Mouse (Mus musculus) heart, embryonic 16.5 days (tissue): ENCODE measurements at regions not wholly inside any gene's neighbourhood (a gene's known extent, or its start where the extent isn't known, plus 50 kb on each side); places are given as distances from the start of the nearest gene placed in this dataset.
A peak's percentile ranks its signal among the peaks of the same experiment; 100 is the strongest.

Source experiments
- ATAC-seq: fragments of 200-750 bp; cut with Nextera tagmentation; replicated peaks from 2 replicates; pipeline ENCODE4 v1.8.0; 2017; ENCODE audit warnings: moderate number of reproducible peaks; ENCODE audit not compliant: insufficient read depth, low FRiP score; ENCODE audit errors: extremely low read depth
- H3K27ac ChIP-seq: fragments of 300-500 bp; sonication (generic); 2 replicates; pipeline ENCODE4 v1.5.1; 2014; ENCODE audit warnings: mild to moderate bottlenecking, low read length, control low read depth, moderate library complexity
- H3K27me3 ChIP-seq: fragments of 300-500 bp; sonication (generic); 2 replicates; pipeline ENCODE4 v1.6.1; 2014; ENCODE audit warnings: low read length, mixed read lengths; ENCODE audit not compliant: control insufficient read depth, insufficient read depth
- H3K36me3 ChIP-seq: fragments of 300-500 bp; sonication (generic); 2 replicates; pipeline ENCODE4 v1.6.1; 2014; ENCODE audit not compliant: control insufficient read depth, insufficient read depth
- H3K4me1 ChIP-seq: fragments of 300-500 bp; sonication (generic); 2 replicates; pipeline ENCODE4 v1.6.1; 2014; ENCODE audit warnings: low read length, mixed read lengths; ENCODE audit not compliant: control insufficient read depth, insufficient read depth
- H3K4me2 ChIP-seq: fragments of 300-500 bp; sonication (generic); 2 replicates; pipeline ENCODE4 v1.6.1; 2014; ENCODE audit warnings: low read depth, mild to moderate bottlenecking, control low read depth, low read length
- H3K4me3 ChIP-seq: fragments of 300-500 bp; sonication (generic); 2 replicates; pipeline ENCODE4 v1.5.1; 2014; ENCODE audit warnings: mild to moderate bottlenecking, control low read depth, low read length
- H3K9ac ChIP-seq: fragments of 300-500 bp; sonication (generic); 2 replicates; pipeline ENCODE4 v1.6.1; 2014; ENCODE audit warnings: low read length, control low read depth
- H3K9me3 ChIP-seq: fragments of 300-500 bp; sonication (generic); replicated peaks from 2 replicates; pipeline ENCODE4 v1.6.1; 2016; ENCODE audit warnings: low read length; ENCODE audit not compliant: control insufficient read depth
- WGBS: fragments of 180-500 bp; shearing (Covaris S2); extraction: QIAGEN DNeasy Blood & Tissue Kit; methylation state at CpG from one replicate; pipeline ENCODE4 v1.1.7; 2014; 5-methylcytosine and 5-hydroxymethylcytosine counted together

GRCm38 (mm10) chr4:9771103-9771474, 1103.2 kb upstream of the 2610301B20Rik start:
- WGBS, result under 1% methylated on average over 5 of the region's 5 CpGs

GRCm38 (mm10) chr4:9778391-9778790, 1095.9 kb upstream of the 2610301B20Rik start:
- Histone ChIP-seq H3K4me1 (no peaks in the 10 kb centered on the region), H3K9me3 (no peaks in the 10 kb centered on the region), H3K36me3 (no peaks in the 10 kb centered on the region), H3K27me3 (no peaks in the 10 kb centered on the region), H3K9ac (no peak overlapping the region), H3K4me2 (no peak overlapping the region), H3K27ac (no peak overlapping the region), H3K4me3 (no peak overlapping the region)
- 88% methylated on average over 8 of the region's 8 CpGs for WGBS
- no peak for ATAC-seq

More at GRCm38 (mm10) chr4:9771103-9771474, 1103.2 kb upstream of the 2610301B20Rik start:
- H3K4me2 ChIP-seq, result peak overlapping the region; percentile 78
- H3K4me1 ChIP-seq, result no peaks in the 10 kb centered on the region
- peak; percentile 77 for ATAC-seq
- H3K27ac ChIP-seq, result peak overlapping the region; percentile 80
- peak overlapping the region; percentile 72 for H3K9ac ChIP-seq
- no peaks in the 10 kb centered on the region for H3K36me3 ChIP-seq
- peak overlapping the region; percentile 62 for H3K4me3 ChIP-seq
- H3K9me3 ChIP-seq, result no peaks in the 10 kb centered on the region
- H3K27me3 ChIP-seq, result no peaks in the 10 kb centered on the region

DNA sequence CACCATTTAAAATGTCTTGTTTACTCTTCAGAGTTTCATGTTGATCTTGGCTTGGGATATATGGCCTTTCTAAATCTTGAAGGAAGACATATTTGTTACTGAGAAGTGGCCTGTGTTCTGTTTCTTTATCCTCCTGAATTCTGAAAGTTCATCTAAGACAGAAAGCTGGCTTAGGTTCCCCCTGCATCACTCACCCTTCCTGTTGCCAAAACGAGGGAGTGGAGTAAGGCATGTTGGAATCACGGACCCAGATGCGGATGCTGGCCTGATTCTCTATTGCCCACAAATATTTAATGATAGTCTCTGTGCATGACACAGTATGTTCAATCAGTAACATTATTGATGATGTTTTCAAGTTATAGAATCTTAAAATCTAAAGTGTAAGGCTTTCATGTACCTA, 1094.7 kb upstream of the 2610301B20Rik start:
- ATAC-seq, result no peak
- Histone ChIP-seq H3K27me3 (no peaks in the 10 kb centered on the region), H3K4me3 (no peak overlapping the region), H3K4me1 (no peaks in the 10 kb centered on the region), H3K36me3 (no peaks in the 10 kb centered on the region), H3K9me3 (no peaks in the 10 kb centered on the region), H3K9ac (no peak overlapping the region), H3K27ac (no peak overlapping the region), H3K4me2 (no peak overlapping the region)
- WGBS, result 69% methylated on average over 3 of the region's 3 CpGs

- no peak for ATAC-seq
- H3K4me2 ChIP-seq, result peak overlapping the region; percentile 26; the same call in 1 of the 2 replicates
- H3K36me3 ChIP-seq, result no peaks in the 10 kb centered on the region
Observed at GRCm38 (mm10) chr4:9780179-9780578, 1094.1 kb upstream of the 2610301B20Rik start.

DNA sequence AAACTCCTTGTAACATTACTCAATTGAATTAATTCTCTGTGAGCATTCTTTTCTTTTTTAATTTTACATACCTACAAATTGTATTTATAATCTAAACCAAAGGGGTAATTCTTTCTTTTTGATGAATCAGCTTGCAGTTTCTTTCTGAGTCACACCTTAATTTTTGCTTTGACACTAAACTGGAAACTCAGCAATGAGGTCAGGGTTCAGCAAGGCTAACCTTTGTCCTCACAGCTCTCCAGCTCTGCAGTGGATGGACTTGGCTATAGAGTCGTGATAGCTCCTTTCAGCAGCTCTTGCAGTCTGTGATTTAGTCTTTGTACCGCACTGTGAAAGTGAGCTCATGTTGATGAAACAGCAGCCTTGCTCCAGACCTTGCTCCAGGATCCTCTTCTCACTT, 1093.0 kb upstream of the 2610301B20Rik start:
- H3K36me3 ChIP-seq, result no peaks in the 10 kb centered on the region
- H3K9me3 ChIP-seq, result no peaks in the 10 kb centered on the region
- no peaks in the 10 kb centered on the region for H3K4me1 ChIP-seq
- H3K27me3 ChIP-seq, result no peaks in the 10 kb centered on the region
- no peak overlapping the region for H3K27ac ChIP-seq
- no peak overlapping the region for H3K9ac ChIP-seq
- no peak for ATAC-seq
- no peak overlapping the region for H3K4me3 ChIP-seq
- no peak overlapping the region for H3K4me2 ChIP-seq
- 35% methylated on average over 2 of the region's 2 CpGs for WGBS

More at GRCm38 (mm10) chr4:9780179-9780578, 1094.1 kb upstream of the 2610301B20Rik start:
- no peaks in the 10 kb centered on the region for H3K4me1 ChIP-seq
- no peak overlapping the region for H3K4me3 ChIP-seq
- H3K27ac ChIP-seq, result no peak overlapping the region
- H3K9me3 ChIP-seq, result no peaks in the 10 kb centered on the region
- no peak overlapping the region for H3K9ac ChIP-seq
- no peaks in the 10 kb centered on the region for H3K27me3 ChIP-seq
- WGBS, result 34% methylated on average over 9 of the region's 9 CpGs

DNA sequence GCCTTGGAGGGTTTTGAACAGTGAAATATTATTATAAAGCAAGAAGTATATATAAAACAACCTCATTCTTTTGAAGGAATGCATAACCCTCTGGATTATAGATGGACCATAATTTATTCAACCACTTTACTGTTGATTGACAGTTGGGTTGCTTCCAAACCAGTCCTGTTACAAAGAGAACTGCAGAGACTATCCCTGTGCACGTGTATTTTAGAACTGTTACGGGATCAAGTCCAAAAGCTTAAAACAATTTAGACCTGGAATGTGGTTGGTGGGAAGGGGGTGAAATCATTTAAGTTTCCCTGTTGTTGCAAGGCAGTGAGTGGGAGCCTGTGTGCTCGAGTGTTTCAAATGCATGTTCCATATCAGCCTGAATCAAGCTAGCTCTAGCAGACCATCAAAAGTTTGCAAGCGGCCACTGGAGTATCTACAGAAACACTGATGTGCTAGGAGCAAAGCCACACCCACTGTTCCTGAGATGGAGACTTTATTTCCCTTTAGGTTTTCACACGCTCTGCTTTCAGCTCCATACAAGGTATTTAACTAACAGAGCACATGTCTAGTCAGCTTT, 1086.4 kb upstream of the 2610301B20Rik start:
- Histone ChIP-seq H3K27me3 (no peaks in the 10 kb centered on the region), H3K9ac (no peak overlapping the region), H3K4me1 (peaks cover 8% of the 10 kb centered on the region), H3K9me3 (no peaks in the 10 kb centered on the region), H3K4me3 (no peak overlapping the region), H3K27ac (no peak overlapping the region), H3K4me2 (no peak overlapping the region), H3K36me3 (no peaks in the 10 kb centered on the region)
- ATAC-seq, result 0 out of 2 replicates have a peak, but pooled peaks have one; percentile 18
- 46% methylated on average over 5 of the region's 5 CpGs for WGBS

DNA sequence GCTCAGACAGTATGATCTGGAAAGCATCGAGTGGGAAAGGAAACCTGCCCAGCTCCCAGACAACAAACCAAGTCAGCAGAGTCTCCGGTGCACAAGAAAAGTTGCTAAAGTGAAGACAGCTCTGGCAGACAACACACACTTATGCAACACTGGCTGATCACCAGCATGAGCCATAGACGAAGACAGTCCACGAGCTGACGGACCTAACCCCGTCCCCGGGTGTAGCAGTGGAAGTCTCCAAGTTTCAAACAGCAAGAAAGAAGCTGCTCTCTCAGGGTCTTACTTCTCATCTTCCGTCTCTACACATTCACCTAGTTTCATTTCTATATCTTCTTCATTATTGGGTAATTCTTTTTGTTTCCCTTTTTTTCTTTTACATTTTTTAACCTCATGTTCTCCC, 1083.8 kb upstream of the 2610301B20Rik start:
- 77% methylated on average over 8 of the region's 8 CpGs for WGBS
- no peak for ATAC-seq
- no peaks in the 10 kb centered on the region for H3K36me3 ChIP-seq
- no peak overlapping the region for H3K27ac ChIP-seq
- no peaks in the 10 kb centered on the region for H3K9me3 ChIP-seq
- H3K4me1 ChIP-seq, result peaks cover 8% of the 10 kb centered on the region
- no peak overlapping the region for H3K4me2 ChIP-seq
- H3K9ac ChIP-seq, result no peak overlapping the region
- H3K4me3 ChIP-seq, result no peak overlapping the region
- H3K27me3 ChIP-seq, result no peaks in the 10 kb centered on the region
